Mouse (Mus musculus) left cerebral cortex, adult 11 months (tissue): ENCODE results near the gene Esp23.
"Not testable (repeated sequence)": the region's sequence is repeated elsewhere in the genome, so short reads cannot be mapped to it uniquely, and the experiment has no call there.

ENCODE experiments used
- DNase-seq: peaks from one replicate; pipeline ENCODE4 v3.0.0; 2022; ENCODE audit warnings: low spot score

The Esp23 gene

GRCm38 (mm10) chr17:39076937-39077336 lies at the start of gene Esp23:
Esp23 (minus strand) TSS chr17:39077037.
- DNase-seq = no peak

- not testable (repeated sequence) for DNase-seq
Observed at GRCm38 (mm10) chr17:39107126-39107525, 30.3 kb upstream of the Esp23 start.

GRCm38 (mm10) chr17:39095034-39095433 lies 18.2 kb upstream of the Esp23 start, which contains the start of gene Esp22:
Esp22 (plus strand) TSS chr17:39095334.
- no peak for DNase-seq

GRCm38 (mm10) chr17:39063641-39064040 lies 13.2 kb downstream of the Esp23 start:
- DNase-seq = no peak

GRCm38 (mm10) chr17:39043241-39043640 lies 33.6 kb downstream of the Esp23 start, which contains the start of gene Gm21903:
Gm21903 (minus strand) TSS chr17:39043341.
- DNase-seq = no peak

- not testable (repeated sequence) for DNase-seq
Observed at GRCm38 (mm10) chr17:39036395-39036794, 40.4 kb downstream of the Esp23 start, which contains the start of gene Esp24. Esp24 (plus strand) TSS chr17:39036695.
